Mouse (Mus musculus): ENCODE data around the gene Akr1b7. TPM values are rescaled to one million over a fixed set of nuclear protein-coding genes. Genes with fewer than 3 reads are reported as not detected.

Gene Akr1b7
- total RNA-seq (2012; rRNA removed): 0.53 TPM in 1 of 2 replicates, not detected in the other

GRCm38 (mm10) chr6:34412023-34412422 is at the start of gene Akr1b7:
Gene Akr1b7, plus strand, starts transcription at chr6:34412334.
- Histone ChIP-seq H3K4me1 (ENCODE audit: control insufficient read depth in 2 of 2, insufficient read depth in 2 of 2, low read length in 2 of 2, poor library complexity in 1 of 2) (no peaks in the 10 kb centered on the region; a peak in 1 of 4 replicates), H3K4me3 (ENCODE audit: insufficient read depth in 1 of 2, low read depth in 1 of 2, low read length in 2 of 2, poor library complexity in 1 of 2, severe bottlenecking in 1 of 2) (no peak within 1 kb of the TSS), H3K27ac (ENCODE audit: insufficient read depth, low read depth, low read length, poor library complexity, severe bottlenecking) (no peak within 1 kb of the TSS), H3K9ac (ENCODE audit: insufficient read depth, low read depth, low read length, poor library complexity, severe bottlenecking) (no peak within 1 kb of the TSS), H3K36me3 (ENCODE audit: control insufficient read depth, insufficient read depth, low read length, poor library complexity, severe bottlenecking) (no peaks in the 10 kb centered on the region), H3K9me3 (ENCODE audit: control insufficient read depth, insufficient read depth, low read depth, low read length) (no peaks in the 10 kb centered on the region)
- in situ Hi-C loops (cut with MboI; ENCODE audit: low sequenced_read_pairs in 2 of 2, unreplicated experiment in 2 of 2): no loop called here
- no peak for DNase-seq (ENCODE audit: low read depth, low spot score)
- TF ChIP-seq CHD2 (IDR thresholded peaks at IDR 0.05; ENCODE audit: low read depth, low read length): no peak
- no peak for TF ChIP-seq HCFC1 (IDR thresholded peaks at IDR 0.05; ENCODE audit: borderline replicate concordance, insufficient read depth, low read length)
- no peak for TF ChIP-seq ZNF384 (IDR thresholded peaks at IDR 0.05; ENCODE audit: low read depth, low read length)
- no peak for TF ChIP-seq MAFK (IDR thresholded peaks at IDR 0.05; ENCODE audit: insufficient read depth, low read depth, low read length)
- TF ChIP-seq ZC3H11A (IDR thresholded peaks at IDR 0.05; ENCODE audit: borderline replicate concordance, low read depth, low read length): no peak

- no peak overlapping the region for H3K4me3 ChIP-seq (ENCODE audit: insufficient read depth in 1 of 2, low read depth in 1 of 2, low read length in 2 of 2, poor library complexity in 1 of 2, severe bottlenecking in 1 of 2)
- TF ChIP-seq HCFC1 (IDR thresholded peaks at IDR 0.05; ENCODE audit: borderline replicate concordance, insufficient read depth, low read length): no peak
- no peak for TF ChIP-seq ZC3H11A (IDR thresholded peaks at IDR 0.05; ENCODE audit: borderline replicate concordance, low read depth, low read length)
- no peak for TF ChIP-seq MAFK (IDR thresholded peaks at IDR 0.05; ENCODE audit: insufficient read depth, low read depth, low read length)
- TF ChIP-seq ZNF384 (IDR thresholded peaks at IDR 0.05; ENCODE audit: low read depth, low read length): no peak
- TF ChIP-seq CHD2 (IDR thresholded peaks at IDR 0.05; ENCODE audit: low read depth, low read length): no peak
- no peak overlapping the region for H3K27ac ChIP-seq (ENCODE audit: insufficient read depth, low read depth, low read length, poor library complexity, severe bottlenecking)
- H3K4me1 ChIP-seq (ENCODE audit: control insufficient read depth in 2 of 2, insufficient read depth in 2 of 2, low read length in 2 of 2, poor library complexity in 1 of 2): peaks cover 0 to 5% of the 10 kb centered on the region in 2 experiments; a peak in 1 of 4 replicates
- H3K9me3 ChIP-seq (ENCODE audit: control insufficient read depth, insufficient read depth, low read depth, low read length): no peaks in the 10 kb centered on the region
- no peak for DNase-seq (ENCODE audit: low read depth, low spot score)
- no peak overlapping the region for H3K9ac ChIP-seq (ENCODE audit: insufficient read depth, low read depth, low read length, poor library complexity, severe bottlenecking)
- no peaks in the 10 kb centered on the region for H3K36me3 ChIP-seq (ENCODE audit: control insufficient read depth, insufficient read depth, low read length, poor library complexity, severe bottlenecking)
- in situ Hi-C loops (cut with MboI; ENCODE audit: low sequenced_read_pairs in 2 of 2, unreplicated experiment in 2 of 2): no loop called here
Measured at GRCm38 (mm10) chr6:34364217-34365136, 47.7 kb upstream of the Akr1b7 start.

GRCm38 (mm10) chr6:34367998-34368397 is 44.1 kb upstream of the Akr1b7 start:
- peaks cover 0 to 5% of the 10 kb centered on the region in 2 experiments; a peak in 1 of 4 replicates for H3K4me1 ChIP-seq (ENCODE audit: control insufficient read depth in 2 of 2, insufficient read depth in 2 of 2, low read length in 2 of 2, poor library complexity in 1 of 2)
- no peak overlapping the region for H3K27ac ChIP-seq (ENCODE audit: insufficient read depth, low read depth, low read length, poor library complexity, severe bottlenecking)
- H3K36me3 ChIP-seq (ENCODE audit: control insufficient read depth, insufficient read depth, low read length, poor library complexity, severe bottlenecking): no peaks in the 10 kb centered on the region
- H3K9me3 ChIP-seq (ENCODE audit: control insufficient read depth, insufficient read depth, low read depth, low read length): no peaks in the 10 kb centered on the region
- TF ChIP-seq CHD2 (IDR thresholded peaks at IDR 0.05; ENCODE audit: low read depth, low read length) (no peak), MAFK (IDR thresholded peaks at IDR 0.05; ENCODE audit: insufficient read depth, low read depth, low read length) (no peak)
- DNase-seq (ENCODE audit: low read depth, low spot score): no peak
- no peak overlapping the region for H3K4me3 ChIP-seq (ENCODE audit: insufficient read depth in 1 of 2, low read depth in 1 of 2, low read length in 2 of 2, poor library complexity in 1 of 2, severe bottlenecking in 1 of 2)
- in situ Hi-C loops (cut with MboI; ENCODE audit: low sequenced_read_pairs in 2 of 2, unreplicated experiment in 2 of 2): no loop called here
- H3K9ac ChIP-seq (ENCODE audit: insufficient read depth, low read depth, low read length, poor library complexity, severe bottlenecking): no peak overlapping the region

GRCm38 (mm10) chr6:34370081-34370480 is 42.1 kb upstream of the Akr1b7 start:
- Histone ChIP-seq H3K4me1 (ENCODE audit: control insufficient read depth in 2 of 2, insufficient read depth in 2 of 2, low read length in 2 of 2, poor library complexity in 1 of 2) (peaks cover 0 to 5% of the 10 kb centered on the region in 2 experiments; a peak in 1 of 4 replicates), H3K9me3 (ENCODE audit: control insufficient read depth, insufficient read depth, low read depth, low read length) (no peaks in the 10 kb centered on the region), H3K27ac (ENCODE audit: insufficient read depth, low read depth, low read length, poor library complexity, severe bottlenecking) (no peak overlapping the region), H3K4me3 (ENCODE audit: insufficient read depth in 1 of 2, low read depth in 1 of 2, low read length in 2 of 2, poor library complexity in 1 of 2, severe bottlenecking in 1 of 2) (no peak overlapping the region), H3K36me3 (ENCODE audit: control insufficient read depth, insufficient read depth, low read length, poor library complexity, severe bottlenecking) (no peaks in the 10 kb centered on the region), H3K9ac (ENCODE audit: insufficient read depth, low read depth, low read length, poor library complexity, severe bottlenecking) (no peak overlapping the region)
- no peak for TF ChIP-seq MAFK (IDR thresholded peaks at IDR 0.05; ENCODE audit: insufficient read depth, low read depth, low read length)
- TF ChIP-seq ZC3H11A (IDR thresholded peaks at IDR 0.05; ENCODE audit: borderline replicate concordance, low read depth, low read length): no peak
- no peak for TF ChIP-seq CHD2 (IDR thresholded peaks at IDR 0.05; ENCODE audit: low read depth, low read length)
- no peak for TF ChIP-seq HCFC1 (IDR thresholded peaks at IDR 0.05; ENCODE audit: borderline replicate concordance, insufficient read depth, low read length)
- no peak for TF ChIP-seq ZNF384 (IDR thresholded peaks at IDR 0.05; ENCODE audit: low read depth, low read length)
- DNase-seq (ENCODE audit: low read depth, low spot score): no peak
- in situ Hi-C loops (cut with MboI; ENCODE audit: low sequenced_read_pairs in 2 of 2, unreplicated experiment in 2 of 2): no loop called here

Data from ES-E14 (cell line).